Mouse (Mus musculus) lung, adult 2 months (tissue): ENCODE results near the gene 1700008O03Rik.

Experiments used
- CTCF ChIP-seq: fragments of 200-500 bp; IDR thresholded peaks from 2 replicates; pipeline ENCODE4 v1.5.1; 2011; ENCODE audit warnings: mild to moderate bottlenecking, low read length, control low read depth; ENCODE audit not compliant: insufficient read depth
- POLR2A ChIP-seq: fragments of 200-500 bp; IDR thresholded peaks from 2 replicates; pipeline ENCODE4 v1.6.1; 2011; ENCODE audit warnings: low read depth, mild to moderate bottlenecking, control low read depth, low read length, borderline replicate concordance; ENCODE audit errors: extremely low read depth

DNA sequence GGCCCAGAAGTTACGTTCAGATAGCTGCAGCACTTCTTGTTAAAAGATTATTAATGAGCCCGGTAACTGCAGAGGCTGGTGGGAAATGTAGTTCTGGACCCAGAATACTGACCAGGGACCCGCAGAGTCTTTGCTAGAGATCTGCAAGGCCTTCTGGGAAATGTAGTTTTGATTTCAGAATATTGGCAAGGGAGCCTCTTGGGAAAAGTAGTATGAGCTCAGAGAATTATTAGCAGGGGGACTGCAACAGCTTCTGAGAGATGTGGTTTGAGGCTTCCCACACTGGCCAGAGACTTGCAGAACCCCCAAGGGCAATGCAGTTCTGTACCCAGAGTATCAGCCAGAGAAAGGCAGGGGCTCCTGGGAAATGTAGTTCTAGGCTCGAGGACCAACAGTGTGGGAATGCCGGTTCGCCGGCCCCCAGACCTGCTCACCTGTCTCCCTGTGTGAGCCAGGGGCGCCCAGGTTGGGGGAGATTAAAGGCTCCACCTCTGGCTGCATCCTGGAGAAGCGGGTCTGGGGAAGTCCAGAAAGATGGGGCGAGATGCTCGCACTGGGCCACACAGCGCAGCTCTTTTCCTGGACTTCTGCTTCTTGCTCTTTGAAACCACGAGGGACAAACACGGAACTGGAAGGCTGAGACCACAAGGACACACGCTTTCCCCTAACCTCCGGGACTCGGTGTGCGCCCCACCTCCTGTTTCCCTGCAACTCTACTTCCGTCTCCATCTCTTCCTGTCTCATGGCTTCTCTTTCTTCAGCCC, 11.5 kb downstream of the 1700008O03Rik start:
- no peak for TF ChIP-seq CTCF
- TF ChIP-seq POLR2A, result no peak
